Mouse (Mus musculus) frontal cortex, adult (tissue): ENCODE data around the gene Gucy2g.
A peak's percentile ranks its signal among the peaks of the same experiment; 100 is the strongest.

ENCODE experiments used
- ATAC-seq: cut with Nextera tagmentation; 2 replicates; pipeline ENCODE4 v1.9.2; 2017; ENCODE audit warnings: mild to moderate bottlenecking, moderate library complexity, mixed read lengths; ENCODE audit not compliant: low TSS enrichment

Gucy2g gene

GRCm38 (mm10) chr19:55241186-55241645 is at the start of gene Gucy2g:
Gene Gucy2g (minus strand): TSS chr19:55241236.
- ATAC-seq = no peak

GRCm38 (mm10) chr19:55288974-55289373 is 47.9 kb upstream of the Gucy2g start:
- ATAC-seq = no peak

DNA sequence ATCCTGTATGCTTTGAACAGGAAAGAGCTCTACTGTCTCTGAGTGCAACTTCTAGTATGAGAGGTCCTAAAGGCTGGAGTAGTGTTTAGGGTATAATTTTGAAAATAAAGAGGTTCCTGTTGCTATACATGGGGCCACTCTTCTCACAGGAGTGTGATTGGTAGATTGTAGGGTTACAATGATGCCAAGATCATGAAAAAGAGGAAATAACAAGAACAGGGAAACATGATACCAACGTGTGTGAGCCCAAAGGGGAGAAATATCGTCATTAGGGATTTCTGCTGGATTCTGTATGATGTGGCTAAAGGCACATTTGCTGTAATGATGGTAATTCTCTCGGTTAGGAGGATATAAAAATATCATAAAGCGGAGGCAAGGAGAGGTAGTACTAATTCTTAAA is 45.0 kb upstream of the Gucy2g start:
- ATAC-seq = no peak

- ATAC-seq = no peak
These were observed 43.1 kb upstream of the Gucy2g start for GRCm38 (mm10) chr19:55284093-55284492.

- ATAC-seq = no peak
These were observed 35.7 kb upstream of the Gucy2g start for GRCm38 (mm10) chr19:55276770-55277169.

DNA sequence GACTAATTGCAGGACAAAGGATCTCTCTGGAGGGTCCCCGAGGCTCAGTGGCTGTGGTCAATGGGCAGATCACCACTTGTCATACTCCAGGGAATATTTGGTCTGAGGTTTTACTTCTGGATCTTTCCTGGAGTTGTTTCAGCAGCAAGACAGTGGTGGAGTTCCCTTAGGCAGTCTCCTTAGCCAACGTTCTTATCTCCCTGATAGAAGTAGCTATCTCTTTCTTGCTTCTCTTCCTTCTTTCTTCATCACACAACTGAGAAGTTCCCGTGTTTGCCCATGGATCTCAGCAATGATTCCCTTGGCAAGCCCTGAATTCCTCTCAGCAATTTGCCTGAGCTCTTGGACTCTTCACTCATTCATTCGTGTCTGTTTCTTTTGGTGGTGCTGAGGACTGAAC is 35.1 kb upstream of the Gucy2g start:
- no peak for ATAC-seq

DNA sequence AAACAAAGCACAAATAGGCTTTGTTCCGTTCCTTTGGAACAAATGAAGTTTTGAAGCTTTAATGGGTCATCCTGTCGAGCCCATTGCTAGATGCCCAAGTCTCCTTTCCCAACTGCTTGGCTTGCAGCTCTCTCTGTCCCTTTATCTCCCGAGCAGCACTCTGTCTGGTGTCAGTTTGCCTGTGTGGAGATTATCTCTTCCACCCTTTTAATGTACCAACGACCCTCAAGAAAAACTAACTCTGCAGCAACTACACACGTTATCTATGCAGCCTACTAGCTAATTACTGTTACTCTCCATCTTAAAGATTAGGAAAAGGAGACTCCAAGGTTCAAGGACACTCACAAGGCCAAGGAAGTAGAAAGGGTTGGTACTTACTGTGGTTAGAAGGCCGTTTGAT is 32.3 kb upstream of the Gucy2g start:
- no peak for ATAC-seq

- no peak for ATAC-seq
These were observed 30.4 kb upstream of the Gucy2g start for GRCm38 (mm10) chr19:55271448-55271847.

DNA sequence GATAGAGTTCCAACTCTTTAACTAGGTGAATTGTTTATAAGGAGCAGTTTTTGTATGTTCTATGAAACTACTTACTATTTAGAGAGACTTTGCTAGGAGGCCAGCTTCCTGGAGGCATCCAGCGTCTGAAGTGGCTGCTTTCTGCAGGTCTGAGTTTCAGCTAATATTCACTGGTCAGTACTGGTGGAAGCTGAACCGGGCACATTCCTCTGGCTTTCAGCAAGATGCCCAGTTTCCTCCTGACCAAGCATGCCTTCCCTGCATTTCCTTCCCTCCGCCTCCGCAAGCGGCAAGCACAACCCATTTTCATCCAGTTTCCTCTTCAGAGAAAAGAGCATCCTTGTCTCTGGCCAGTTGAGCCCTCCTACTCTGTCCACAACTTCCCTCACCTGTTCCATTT is 28.0 kb upstream of the Gucy2g start:
- ATAC-seq = no peak

DNA sequence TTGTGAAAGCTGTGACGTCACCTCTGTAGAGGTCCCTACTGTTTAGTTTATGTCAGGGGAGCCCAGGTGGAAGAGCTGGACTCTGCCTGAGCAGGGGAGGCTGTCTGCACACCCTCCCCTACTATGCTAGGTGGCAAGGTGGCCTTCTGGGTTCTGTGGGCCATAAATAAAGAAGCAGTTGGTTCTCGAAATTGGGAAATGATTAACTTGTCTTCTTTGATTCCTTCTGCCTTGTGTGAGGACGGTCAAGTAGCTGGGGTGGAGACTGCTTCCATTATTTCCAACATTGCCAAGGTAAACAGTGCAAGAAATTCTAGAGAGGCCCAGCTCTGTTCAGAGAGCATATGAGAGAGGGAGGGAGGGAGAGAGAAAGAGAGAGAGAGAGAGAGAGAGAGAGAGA is 27.1 kb upstream of the Gucy2g start:
- ATAC-seq = no peak

DNA sequence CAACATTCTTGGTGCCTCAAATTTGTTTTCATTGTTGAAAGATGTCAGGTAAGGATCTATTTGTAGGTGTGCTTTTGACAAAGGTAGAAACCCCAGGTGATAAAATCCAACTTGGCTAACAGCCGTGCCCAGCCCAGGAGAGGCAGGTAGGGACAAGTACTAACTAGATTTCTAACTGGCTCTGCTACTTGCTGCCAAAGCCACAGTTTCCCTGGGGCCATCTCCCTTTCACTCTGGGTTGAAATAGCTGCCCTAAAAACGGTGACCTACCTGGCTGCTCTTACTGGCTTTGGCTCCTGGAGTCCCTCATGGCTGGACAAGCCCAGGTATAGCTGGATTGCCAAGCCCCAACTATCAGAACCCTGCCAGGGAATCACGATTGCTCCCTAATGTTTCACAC is 25.8 kb upstream of the Gucy2g start:
- no peak for ATAC-seq

DNA sequence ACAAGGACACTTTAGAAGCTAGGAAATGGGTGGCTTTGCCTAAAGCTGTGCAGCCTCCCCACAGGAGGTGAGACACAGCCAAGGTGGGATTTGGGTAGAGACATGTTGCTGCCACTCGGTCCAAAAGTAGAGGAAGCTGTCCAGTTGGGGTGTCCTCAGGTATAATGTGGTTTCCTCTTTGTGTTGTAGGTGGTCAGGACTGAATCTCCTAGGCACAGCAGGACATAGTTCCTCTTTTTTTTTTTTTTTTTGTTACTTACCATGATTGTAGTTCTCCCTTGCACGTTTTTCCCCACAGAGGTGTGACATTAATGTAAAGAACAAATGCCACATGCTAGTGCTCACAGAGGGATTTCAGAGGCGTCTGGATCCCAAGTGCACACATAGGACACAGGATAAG is 24.2 kb upstream of the Gucy2g start:
- no peak for ATAC-seq

DNA sequence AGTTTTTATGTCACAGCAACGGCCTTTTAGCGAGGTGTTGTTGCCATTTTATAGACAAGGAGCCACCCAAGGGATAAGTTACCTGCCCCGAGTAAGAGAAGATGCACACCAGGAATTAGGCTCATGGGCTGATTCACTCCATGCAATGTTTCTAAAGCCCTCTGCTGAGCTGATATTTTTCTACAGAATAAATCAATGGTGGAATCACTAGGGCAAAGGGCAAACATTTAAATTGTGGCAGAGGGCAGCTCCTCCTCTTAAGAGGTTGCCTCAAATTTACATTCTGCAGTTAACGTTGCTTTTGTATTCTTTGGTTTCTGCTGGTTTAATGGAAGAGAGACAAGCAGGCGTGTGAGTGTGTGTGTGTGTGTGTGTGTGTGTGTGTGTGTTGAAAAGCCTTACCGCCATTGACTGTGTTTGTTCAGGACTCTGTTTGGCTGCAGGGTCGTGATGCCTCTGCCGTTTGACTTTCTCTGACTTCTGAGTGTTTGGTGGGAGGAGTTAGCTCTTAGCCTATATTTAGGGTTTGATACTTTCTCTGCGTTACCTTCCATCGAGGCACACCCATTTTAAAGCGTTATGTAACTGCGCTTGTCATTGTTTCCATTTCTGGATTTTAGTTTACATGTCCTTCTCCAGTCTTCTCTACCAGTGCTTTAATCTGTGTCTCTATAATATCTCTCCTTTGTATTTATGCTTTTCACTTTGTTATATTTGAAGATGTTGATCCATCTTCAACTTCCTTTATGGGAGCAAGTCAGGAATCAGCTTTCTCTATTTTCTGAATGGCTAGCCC is 19.6 kb upstream of the Gucy2g start:
- ATAC-seq = no peak

- ATAC-seq = no peak
These were observed 17.5 kb upstream of the Gucy2g start for GRCm38 (mm10) chr19:55258514-55258913.

- ATAC-seq = no peak
These were observed 16.8 kb upstream of the Gucy2g start for GRCm38 (mm10) chr19:55257656-55258375.

- peak; percentile 33 for ATAC-seq
These were observed 15.1 kb upstream of the Gucy2g start for GRCm38 (mm10) chr19:55256156-55256555.

DNA sequence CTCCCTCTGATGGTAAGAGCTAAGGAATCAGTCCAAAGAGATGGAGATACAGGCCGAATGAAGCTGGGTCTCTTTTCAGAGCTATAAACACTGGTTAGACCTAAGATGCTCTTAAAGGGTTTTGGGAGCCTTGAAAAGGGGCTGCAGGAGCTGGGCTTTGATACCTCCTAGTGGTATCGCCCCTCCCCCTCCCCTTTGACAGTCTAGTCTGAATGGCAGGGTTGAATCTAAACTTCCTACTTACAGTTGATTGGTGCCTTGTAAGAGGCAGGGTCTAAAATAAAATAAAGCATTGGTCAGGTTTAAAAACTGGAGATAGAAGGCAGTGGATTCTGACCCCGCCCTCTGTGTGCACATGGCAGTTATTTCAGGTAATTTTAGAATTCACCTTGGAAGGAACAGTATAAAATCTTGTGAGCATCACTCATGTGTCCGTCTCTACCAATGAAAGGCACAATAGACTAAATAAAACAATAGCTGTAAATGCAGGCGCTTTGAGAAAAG is 13.5 kb upstream of the Gucy2g start:
- ATAC-seq = no peak

GRCm38 (mm10) chr19:55253570-55254441 is 12.8 kb upstream of the Gucy2g start:
- ATAC-seq = peak; percentile 71

DNA sequence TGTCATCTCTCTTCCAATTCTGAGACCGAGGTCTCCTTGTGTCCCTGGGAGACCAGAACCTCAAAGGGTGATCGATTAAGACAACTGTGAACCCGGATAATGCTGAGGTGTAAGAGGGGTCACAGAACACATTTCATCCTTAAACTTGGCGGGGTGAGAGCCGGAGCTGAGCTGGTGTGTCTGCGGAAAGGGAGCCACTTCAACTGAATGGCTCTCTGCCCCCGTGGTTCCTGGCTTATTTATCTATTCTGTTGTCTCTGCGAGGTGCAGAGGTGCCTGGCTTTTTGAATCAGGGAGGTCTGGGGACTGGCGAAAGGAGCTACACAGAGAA is 12.2 kb upstream of the Gucy2g start:
- ATAC-seq = peak; percentile 11; the same call in 1 of the 2 replicates

DNA sequence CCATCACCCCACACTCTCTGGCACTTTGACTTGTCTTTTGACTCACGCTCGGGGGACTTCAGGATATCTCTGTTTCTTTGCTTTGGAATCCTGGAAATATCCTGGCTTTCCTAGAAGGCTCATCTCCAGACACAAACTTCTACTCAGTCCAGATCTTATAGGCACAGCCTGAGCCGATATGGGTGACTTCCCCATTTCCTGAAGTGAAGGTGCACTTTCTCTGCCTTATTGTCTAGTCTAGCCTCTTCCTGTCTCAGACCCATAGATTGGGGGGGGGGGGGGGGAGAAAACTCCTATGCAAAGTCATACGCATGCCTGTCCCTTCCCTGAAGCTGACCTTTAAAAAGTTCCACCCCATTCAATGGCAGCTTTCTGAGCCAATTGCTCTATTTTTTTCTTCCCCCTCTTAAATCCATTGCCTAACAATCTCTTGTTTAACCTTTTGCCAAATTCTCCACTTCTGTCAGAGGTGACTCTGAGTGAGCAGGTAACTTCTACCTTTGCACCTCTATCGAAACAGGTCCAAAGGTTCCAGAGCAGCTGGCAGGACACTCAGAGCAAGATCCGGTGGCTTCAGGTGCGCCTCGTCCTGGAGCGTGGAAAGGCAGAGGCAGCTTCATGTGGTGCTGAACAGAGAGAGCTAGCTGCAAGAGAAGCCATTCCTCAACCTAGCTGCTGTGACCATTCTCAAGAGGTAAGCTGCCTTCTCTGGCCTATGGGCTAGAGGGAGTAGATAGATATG is 10.5 kb upstream of the Gucy2g start, which contains the start of gene Acsl5:
Gene Acsl5 (plus strand): TSS at position 556 of the 742 bp plus-strand sequence.
- no peak for ATAC-seq

- no peak for ATAC-seq
These were observed 9.4 kb upstream of the Gucy2g start for GRCm38 (mm10) chr19:55250451-55250850.
